Mouse (Mus musculus) hindbrain, embryonic 14.5 days (tissue): Measurements from ENCODE around the gene Cfap58. TPM values are rescaled to one million over a fixed set of nuclear protein-coding genes. Genes with fewer than 3 reads are reported as not detected.

ENCODE experiments used
- ATAC-seq: fragments of 200-750 bp; cut with Nextera tagmentation; 2 replicates; pipeline ENCODE4 v1.8.0; 2017; ENCODE audit warnings: moderate number of reproducible peaks, mild to moderate bottlenecking, moderate TSS enrichment, moderate library complexity; ENCODE audit not compliant: low FRiP score
- DNase-seq: peaks from one replicate; pipeline ENCODE4 v3.0.0-alpha.2; 2015; ENCODE audit warnings: low spot score
- H3K27ac ChIP-seq: fragments of 300-500 bp; sonication (generic); 2 replicates; pipeline ENCODE4 v1.5.1; 2014; ENCODE audit warnings: mild to moderate bottlenecking, moderate library complexity
- H3K27me3 ChIP-seq: fragments of 300-500 bp; sonication (generic); 2 replicates; pipeline ENCODE4 v1.6.1; 2014; ENCODE audit warnings: mild to moderate bottlenecking, low read length, mixed read lengths; ENCODE audit not compliant: control insufficient read depth, insufficient read depth
- H3K36me3 ChIP-seq: fragments of 300-500 bp; sonication (generic); replicated peaks from 2 replicates; pipeline ENCODE4 v1.6.1; 2014; ENCODE audit not compliant: control insufficient read depth, insufficient read depth
- H3K4me1 ChIP-seq: fragments of 300-500 bp; sonication (generic); replicated peaks from 2 replicates; pipeline ENCODE4 v1.6.1; 2014; ENCODE audit warnings: antibody characterized with exemption, low read length, mixed read lengths; ENCODE audit not compliant: control insufficient read depth, insufficient read depth
- H3K4me2 ChIP-seq: fragments of 300-500 bp; sonication (generic); replicated peaks from 2 replicates; pipeline ENCODE4 v1.6.1; 2014; ENCODE audit warnings: mild to moderate bottlenecking, moderate library complexity
- H3K4me3 ChIP-seq: fragments of 300-500 bp; sonication (generic); replicated peaks from 2 replicates; pipeline ENCODE4 v1.5.1; 2014; ENCODE audit warnings: mild to moderate bottlenecking, low read length
- H3K9ac ChIP-seq: fragments of 300-500 bp; sonication (generic); 2 replicates; pipeline ENCODE4 v1.6.1; 2014
- H3K9me3 ChIP-seq: fragments of 300-500 bp; sonication (generic); 2 replicates; pipeline ENCODE4 v1.6.1; 2016; ENCODE audit warnings: low read length; ENCODE audit not compliant: control insufficient read depth
- WGBS: fragments of 180-500 bp; shearing (Covaris S2); extraction: QIAGEN DNeasy Blood & Tissue Kit; methylation state at CpG from one replicate; pipeline ENCODE4 v1.1.7; 2014; 5-methylcytosine and 5-hydroxymethylcytosine counted together
- polyA plus RNA-seq: library from polyadenylated mRNA; unstranded; fragments of >200 nt; fragmentation: Nextera tagmentation; extraction: Ambion mirVana; gene quantifications from 2 replicates; pipeline ENCODE4 v1.2.1, GENCODE M21; 2014

The Cfap58 gene
- polyA plus RNA-seq, 1 experiment from 2014 or later, result 1.1 TPM

DNA sequence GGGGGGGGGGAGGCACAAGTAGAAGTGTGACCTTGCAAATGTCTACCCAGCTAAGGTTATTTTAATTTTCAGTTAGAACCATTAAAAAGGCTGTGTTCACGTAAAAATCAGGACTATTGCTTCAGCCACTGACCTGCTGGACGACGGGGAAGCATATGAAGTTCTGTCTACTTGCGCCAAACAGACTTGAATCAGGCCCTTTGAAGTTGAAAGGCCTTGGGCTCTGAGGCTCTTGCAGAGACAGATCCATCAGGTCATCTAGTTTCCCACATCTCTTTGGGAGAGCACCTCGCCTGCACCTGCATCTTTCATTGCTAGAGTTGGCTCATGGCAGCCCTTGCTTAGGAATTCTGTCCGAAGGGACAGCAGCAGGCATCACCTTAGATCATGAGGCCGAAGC lies 24.1 kb upstream of the Cfap58 start:
- no peak overlapping the region for H3K4me2 ChIP-seq
- peaks cover 44% of the 10 kb centered on the region for H3K4me1 ChIP-seq
- H3K4me3 ChIP-seq, result no peak overlapping the region
- H3K9ac ChIP-seq, result no peak overlapping the region
- H3K36me3 ChIP-seq, result no peaks in the 10 kb centered on the region
- no peaks in the 10 kb centered on the region for H3K27me3 ChIP-seq
- no peak for DNase-seq
- 92% methylated on average over 7 of the region's 7 CpGs for WGBS
- ATAC-seq, result no peak
- H3K9me3 ChIP-seq, result no peaks in the 10 kb centered on the region
- no peak overlapping the region for H3K27ac ChIP-seq

DNA sequence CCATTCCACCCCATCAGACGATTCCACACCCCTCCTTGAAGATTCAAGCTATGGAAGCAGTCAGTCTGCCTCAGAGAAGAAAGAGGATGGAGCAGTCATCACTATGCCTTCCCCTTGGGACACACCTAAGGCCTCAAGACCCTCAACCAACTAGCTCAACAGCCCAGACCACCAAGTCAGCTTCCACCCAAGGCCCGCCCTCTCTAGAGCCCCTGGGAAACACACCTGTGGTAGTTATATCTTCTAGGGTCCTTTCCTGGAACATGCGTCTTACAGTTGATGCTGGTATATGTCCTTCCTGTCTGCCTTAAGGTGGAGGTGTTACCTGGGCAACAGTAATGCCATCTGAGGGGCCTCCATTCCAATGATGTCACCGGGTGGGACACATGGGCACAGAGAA lies 23.3 kb upstream of the Cfap58 start:
- 94% methylated on average over 4 of the region's 4 CpGs for WGBS
- peaks cover 37% of the 10 kb centered on the region for H3K4me1 ChIP-seq
- no peak overlapping the region for H3K4me3 ChIP-seq

DNA sequence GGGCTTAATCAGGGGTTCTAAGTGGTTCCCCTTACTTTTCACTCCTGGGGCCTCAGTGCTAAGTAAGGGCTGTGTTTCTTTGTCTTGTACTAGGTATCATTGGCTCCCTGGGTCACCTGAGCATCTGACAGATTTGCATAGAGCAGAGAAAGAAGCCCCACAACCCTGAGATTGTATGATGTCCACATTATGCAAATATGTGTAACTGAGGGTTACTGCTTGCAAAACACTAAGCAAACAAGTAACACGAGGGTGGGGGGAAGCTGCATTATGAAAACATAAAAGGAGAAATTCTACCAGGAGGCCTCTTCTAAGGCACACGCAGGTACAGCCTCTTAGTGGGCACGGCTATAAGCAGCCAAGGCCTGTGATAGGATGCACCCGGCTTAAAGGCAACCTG lies 22.2 kb upstream of the Cfap58 start:
- Histone ChIP-seq H3K27me3 (no peaks in the 10 kb centered on the region), H3K9me3 (no peaks in the 10 kb centered on the region), H3K4me1 (peaks cover 28% of the 10 kb centered on the region), H3K27ac (no peak overlapping the region), H3K4me2 (no peak overlapping the region), H3K36me3 (no peaks in the 10 kb centered on the region), H3K9ac (no peak overlapping the region), H3K4me3 (no peak overlapping the region)
- no peak for DNase-seq
- 86% methylated on average over 4 of the region's 4 CpGs for WGBS
- ATAC-seq, result no peak

More for the DNA sequence above, 23.3 kb upstream of the Cfap58 start:
- DNase-seq (no peak), ATAC-seq (no peak)
- H3K9ac ChIP-seq, result no peak overlapping the region
- no peak overlapping the region for H3K4me2 ChIP-seq
- no peaks in the 10 kb centered on the region for H3K27me3 ChIP-seq
- no peaks in the 10 kb centered on the region for H3K9me3 ChIP-seq
- H3K36me3 ChIP-seq, result no peaks in the 10 kb centered on the region
- H3K27ac ChIP-seq, result no peak overlapping the region

DNA sequence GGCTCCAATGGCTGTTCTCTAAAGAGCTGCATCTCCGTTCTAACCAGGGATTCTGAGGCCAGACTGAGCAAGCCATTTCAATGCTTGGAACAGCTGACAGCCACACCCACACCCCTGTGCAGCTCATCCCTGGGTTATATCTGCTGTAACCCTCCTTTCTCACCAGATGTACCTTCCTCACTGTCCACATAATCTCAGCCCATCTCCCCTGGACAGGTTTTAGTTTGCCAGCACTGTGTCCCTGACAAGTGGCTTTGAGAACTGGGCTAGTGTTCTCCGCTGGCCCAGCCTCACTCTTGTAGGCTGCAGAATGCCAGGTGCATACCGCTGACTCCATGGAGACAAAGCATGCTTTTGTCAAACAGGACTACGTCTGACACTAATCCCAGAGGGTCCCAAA lies 20.1 kb upstream of the Cfap58 start:
- H3K4me2 ChIP-seq, result peak overlapping the region; percentile 85
- H3K9ac ChIP-seq, result 0 out of 2 replicates have a peak overlapping the region, but pooled peaks have one; percentile 20
- no peaks in the 10 kb centered on the region for H3K27me3 ChIP-seq
- no peak overlapping the region for H3K27ac ChIP-seq
- peaks cover 21% of the 10 kb centered on the region; the same call in 1 of the 2 replicates for H3K4me1 ChIP-seq
- DNase-seq (no peak), ATAC-seq (no peak)
- H3K9me3 ChIP-seq, result no peaks in the 10 kb centered on the region
- H3K36me3 ChIP-seq, result no peaks in the 10 kb centered on the region
- H3K4me3 ChIP-seq, result 0 out of 2 replicates have a peak overlapping the region, but pooled peaks have one; percentile 66
- 13% methylated on average over 4 of the region's 4 CpGs for WGBS

DNA sequence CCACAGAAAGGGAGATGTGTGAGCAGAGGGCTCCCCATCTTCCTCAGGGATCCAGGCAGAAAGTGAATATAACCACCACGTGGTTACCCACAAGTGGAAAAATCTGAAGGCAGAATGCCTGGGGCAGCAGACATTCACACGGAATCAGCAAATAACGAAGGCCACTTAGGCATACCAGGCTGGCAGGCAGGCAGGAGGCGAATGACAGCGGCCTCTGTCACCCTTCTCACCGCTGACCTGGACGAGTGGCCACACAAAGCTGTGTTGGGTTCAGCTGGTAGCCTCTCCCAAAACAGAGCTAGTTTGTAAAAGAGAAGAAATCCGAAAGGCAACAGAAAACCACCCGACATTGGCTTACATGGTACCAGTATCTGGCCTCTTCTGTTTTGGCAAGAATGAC lies 19.5 kb upstream of the Cfap58 start:
- Histone ChIP-seq H3K27ac (no peak overlapping the region), H3K36me3 (no peaks in the 10 kb centered on the region), H3K9me3 (no peaks in the 10 kb centered on the region), H3K4me1 (peaks cover 21% of the 10 kb centered on the region; the same call in 1 of the 2 replicates), H3K4me3 (peak overlapping the region; percentile 66), H3K27me3 (no peaks in the 10 kb centered on the region), H3K4me2 (peak overlapping the region; percentile 85), H3K9ac (peak overlapping the region; percentile 76)
- 16% methylated on average over 9 of the region's 9 CpGs for WGBS
- ATAC-seq, result no peak
- no peak for DNase-seq

DNA sequence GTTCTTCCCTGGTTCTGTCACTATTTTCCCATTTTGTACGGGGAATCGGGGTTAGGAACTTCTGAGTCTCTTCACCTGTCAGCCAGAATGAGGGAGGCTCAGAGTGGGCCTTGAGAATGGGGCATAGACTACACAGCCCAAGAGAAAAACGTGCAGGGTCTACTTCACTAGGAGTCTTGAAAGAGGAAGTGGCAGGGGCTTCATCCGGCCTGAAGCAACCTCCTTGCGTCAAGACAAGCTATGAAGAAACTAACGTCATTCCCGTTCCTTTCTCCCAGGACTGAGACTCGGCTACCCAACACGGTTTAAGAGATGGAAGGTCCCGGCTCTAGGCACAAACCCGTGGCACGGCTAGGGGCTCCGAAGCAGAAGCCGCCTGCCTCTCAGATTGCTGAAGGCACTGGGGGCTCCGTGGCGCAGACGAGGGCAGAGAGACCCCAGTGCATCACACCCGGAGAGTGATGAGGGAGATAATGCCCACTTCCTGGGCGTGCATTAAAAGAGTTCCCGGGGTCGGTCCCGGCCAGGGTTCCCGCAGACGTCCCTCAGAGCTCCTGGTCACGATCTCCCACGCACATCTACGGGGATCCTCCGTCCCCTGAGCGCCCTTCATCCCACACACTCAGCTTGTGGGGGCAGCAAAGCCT lies 18.9 kb upstream of the Cfap58 start:
- ATAC-seq (peak; percentile 36; the same call in 1 of the 2 replicates), DNase-seq (no peak)
- Histone ChIP-seq H3K4me2 (peak overlapping the region; percentile 85), H3K9me3 (no peaks in the 10 kb centered on the region), H3K9ac (peak overlapping the region; percentile 76), H3K4me3 (peak overlapping the region; percentile 66), H3K36me3 (no peaks in the 10 kb centered on the region), H3K4me1 (peaks cover 21% of the 10 kb centered on the region; the same call in 1 of the 2 replicates), H3K27me3 (no peaks in the 10 kb centered on the region), H3K27ac (peak overlapping the region; percentile 81)
- WGBS, result under 1% methylated on average over 29 of the region's 29 CpGs

DNA sequence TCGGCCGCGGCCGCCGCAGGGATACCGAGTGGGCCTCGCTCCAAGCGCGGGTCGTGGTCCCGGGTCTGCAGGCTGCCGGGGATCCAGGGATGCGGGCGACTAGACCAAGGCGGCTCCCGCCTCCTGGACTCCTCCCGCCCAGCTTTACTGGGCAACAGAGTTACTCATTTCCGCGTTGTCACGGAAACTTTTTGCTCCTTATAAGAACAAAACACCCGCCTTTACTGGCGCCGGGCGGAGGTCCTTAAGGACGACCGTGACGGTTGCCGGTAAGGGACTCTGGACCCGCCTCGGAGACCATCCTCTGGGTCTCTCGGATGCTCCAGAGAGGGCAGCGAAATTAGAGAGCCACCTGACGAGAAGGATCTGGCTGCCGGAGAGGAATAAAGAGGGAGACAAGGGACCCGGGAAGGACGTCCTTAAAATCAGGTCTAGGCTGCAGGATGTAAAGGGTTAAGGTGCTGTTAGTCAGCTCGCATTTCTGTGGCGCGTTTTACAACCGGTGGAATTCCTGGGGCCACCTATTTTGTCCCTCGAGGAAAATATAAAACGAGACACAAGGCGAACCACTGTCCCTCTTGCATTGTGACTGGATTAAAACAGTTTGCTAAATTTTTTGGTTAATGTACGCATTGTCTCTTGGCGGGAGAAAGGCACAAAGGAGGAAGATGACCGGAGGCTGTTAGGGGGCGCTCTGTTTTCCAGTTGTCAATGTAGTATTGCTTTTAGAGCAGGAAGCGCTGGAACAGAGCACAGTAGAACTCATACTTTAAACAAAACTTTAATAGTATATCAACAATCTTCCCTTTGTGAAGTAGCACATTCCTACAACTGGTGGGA lies 18.1 kb upstream of the Cfap58 start, which contains the start of the genes Cfap43 and Itprip:
Gene Cfap43, minus strand, starts transcription at position 162 of the 840 bp plus-strand sequence.
Gene Itprip, minus strand, starts transcription at position 174 of the 840 bp plus-strand sequence.
- under 1% methylated on average over 48 of the region's 48 CpGs for WGBS
- H3K4me1 ChIP-seq, result peaks cover 21% of the 10 kb centered on the region; the same call in 1 of the 2 replicates
- peak; percentile 61 for ATAC-seq

DNA sequence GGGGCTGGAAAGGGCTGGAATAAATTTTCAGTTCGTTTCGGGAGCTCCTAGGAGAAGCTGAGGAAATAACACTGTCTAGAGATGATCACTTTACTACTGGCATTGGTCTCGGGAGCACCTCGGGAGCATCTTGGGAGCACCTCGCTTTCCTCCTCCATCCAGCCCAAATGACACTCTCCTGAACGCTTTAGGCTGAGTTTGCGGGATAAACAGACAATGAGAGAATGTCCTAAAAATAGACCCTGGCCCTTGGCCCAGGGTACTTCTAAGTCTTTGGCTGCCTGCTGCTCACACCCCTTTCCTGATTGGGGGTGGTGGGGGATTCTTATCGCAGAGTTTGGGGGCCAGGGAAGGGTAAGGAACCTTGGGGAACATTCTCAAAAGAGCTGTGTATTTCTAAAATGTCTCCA lies 17.5 kb upstream of the Cfap58 start:
- H3K9ac ChIP-seq, result peak overlapping the region; percentile 76
- ATAC-seq, result peak; percentile 44; the same call in 1 of the 2 replicates
- peak overlapping the region; percentile 81; the same call in 1 of the 2 replicates for H3K27ac ChIP-seq

More for the DNA sequence above, 18.1 kb upstream of the Cfap58 start, which contains the start of the genes Cfap43 and Itprip:
- H3K27me3 ChIP-seq, result no peaks in the 10 kb centered on the region
- H3K9ac ChIP-seq, result peak within 1 kb of the TSS; percentile 76
- H3K27ac ChIP-seq, result peak within 1 kb of the TSS; percentile 81
- H3K36me3 ChIP-seq, result no peaks in the 10 kb centered on the region
- peak; percentile 79 for DNase-seq
- peak within 1 kb of the TSS; percentile 85 for H3K4me2 ChIP-seq
- no peaks in the 10 kb centered on the region for H3K9me3 ChIP-seq
- H3K4me3 ChIP-seq, result peak within 1 kb of the TSS; percentile 66

DNA sequence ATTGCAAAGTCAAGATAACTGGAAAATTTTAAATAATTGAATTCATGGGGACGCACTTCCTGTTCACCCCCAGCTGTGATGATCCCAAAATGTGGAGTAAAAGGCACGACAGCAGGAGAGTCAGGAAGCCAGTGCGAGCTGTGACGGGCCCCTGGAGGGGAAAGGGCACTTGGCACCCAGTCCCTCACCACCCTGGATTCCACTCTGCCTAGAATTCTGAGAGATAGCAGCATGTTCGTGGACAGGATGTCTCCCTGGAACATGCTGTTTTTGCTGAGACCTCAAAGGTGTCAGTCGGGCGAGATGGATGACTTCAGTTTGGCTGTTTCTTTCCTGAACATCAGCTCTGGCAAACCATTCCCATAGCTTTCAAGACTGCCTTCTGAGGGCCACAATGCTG lies 11.7 kb upstream of the Cfap58 start:
- Histone ChIP-seq H3K36me3 (no peaks in the 10 kb centered on the region), H3K9ac (no peak overlapping the region), H3K4me1 (no peaks in the 10 kb centered on the region), H3K9me3 (no peaks in the 10 kb centered on the region), H3K4me2 (no peak overlapping the region), H3K27ac (no peak overlapping the region), H3K27me3 (no peaks in the 10 kb centered on the region), H3K4me3 (no peak overlapping the region)
- ATAC-seq, result no peak
- WGBS, result 84% methylated on average over 7 of the region's 7 CpGs
- no peak for DNase-seq

More for the DNA sequence above, 17.5 kb upstream of the Cfap58 start:
- DNase-seq, result no peak
- Histone ChIP-seq H3K27me3 (no peaks in the 10 kb centered on the region), H3K36me3 (no peaks in the 10 kb centered on the region), H3K9me3 (no peaks in the 10 kb centered on the region), H3K4me1 (peaks cover 21% of the 10 kb centered on the region; the same call in 1 of the 2 replicates), H3K4me3 (peak overlapping the region; percentile 66), H3K4me2 (peak overlapping the region; percentile 85)
- WGBS, result 7% methylated on average over 8 of the region's 8 CpGs
